Mouse (Mus musculus): ENCODE results near the gene Siglecg. TPM values are rescaled to one million over a fixed set of nuclear protein-coding genes. Genes with fewer than 3 reads are reported as not detected.
A peak's percentile ranks its signal among the peaks of the same experiment; 100 is the strongest.

Siglecg gene
- polyA plus RNA-seq, 1 experiment = 1.6 TPM

- H3K79me2 ChIP-seq (ENCODE audit: control insufficient read depth, insufficient read depth) = no peaks in the 10 kb centered on the region
- TF ChIP-seq MAX (IDR thresholded peaks at IDR 0.05) (no peak), CEBPB (IDR thresholded peaks at IDR 0.05; ENCODE audit: low read depth) (no peak), MYOG (IDR thresholded peaks at IDR 0.05; ENCODE audit: control insufficient read depth, extremely low read depth, insufficient read length) (no peak), USF1 (IDR thresholded peaks at IDR 0.05; ENCODE audit: low read depth) (no peak), MYOD1 (IDR thresholded peaks at IDR 0.05; ENCODE audit: control insufficient read depth, insufficient read length, low read depth) (no peak), CTCF (IDR thresholded peaks at IDR 0.05; ENCODE audit: control insufficient read depth, insufficient read depth, insufficient read length) (no peak), FOSL1 (IDR thresholded peaks at IDR 0.05; ENCODE audit: insufficient read depth, low read length, poor library complexity, severe bottlenecking) (no peak)
- no peaks in the 10 kb centered on the region for H3K79me3 ChIP-seq (ENCODE audit: low read depth)
- H3K4me3 ChIP-seq (ENCODE audit: insufficient read depth, poor library complexity, severe bottlenecking) = no peak overlapping the region
- no peak overlapping the region for H3ac ChIP-seq (ENCODE audit: control insufficient read depth, insufficient read length, low read depth)
- H3K27me3 ChIP-seq (ENCODE audit: control insufficient read depth, insufficient read depth, insufficient read length) = no peaks in the 10 kb centered on the region
- no peaks in the 10 kb centered on the region for H3K36me3 ChIP-seq (ENCODE audit: control insufficient read depth, insufficient read depth)
Measured at GRCm38 (mm10) chr7:43417298-43417697, 9.3 kb downstream of the Siglecg start.

GRCm38 (mm10) chr7:43422995-43423617, 15.1 kb downstream of the Siglecg start:
- no peaks in the 10 kb centered on the region for H3K79me2 ChIP-seq (ENCODE audit: control insufficient read depth, insufficient read depth)
- no peak overlapping the region for H3ac ChIP-seq (ENCODE audit: control insufficient read depth, insufficient read length, low read depth)
- no peak overlapping the region for H3K4me3 ChIP-seq (ENCODE audit: insufficient read depth, poor library complexity, severe bottlenecking)
- H3K79me3 ChIP-seq (ENCODE audit: low read depth) = no peaks in the 10 kb centered on the region
- H3K36me3 ChIP-seq (ENCODE audit: control insufficient read depth, insufficient read depth) = no peaks in the 10 kb centered on the region
- TF ChIP-seq CTCF (IDR thresholded peaks at IDR 0.05; ENCODE audit: control insufficient read depth, insufficient read depth, insufficient read length) (peak; percentile 90), CEBPB (IDR thresholded peaks at IDR 0.05; ENCODE audit: low read depth) (no peak), USF1 (IDR thresholded peaks at IDR 0.05; ENCODE audit: low read depth) (no peak), MYOG (IDR thresholded peaks at IDR 0.05; ENCODE audit: control insufficient read depth, extremely low read depth, insufficient read length) (no peak), MYOD1 (IDR thresholded peaks at IDR 0.05; ENCODE audit: control insufficient read depth, insufficient read length, low read depth) (no peak), FOSL1 (IDR thresholded peaks at IDR 0.05; ENCODE audit: insufficient read depth, low read length, poor library complexity, severe bottlenecking) (no peak), MAX (IDR thresholded peaks at IDR 0.05) (no peak)
- no peaks in the 10 kb centered on the region for H3K27me3 ChIP-seq (ENCODE audit: control insufficient read depth, insufficient read depth, insufficient read length)

- Histone ChIP-seq H3K79me3 (ENCODE audit: low read depth) (no peaks in the 10 kb centered on the region), H3K4me3 (ENCODE audit: insufficient read depth, poor library complexity, severe bottlenecking) (no peak overlapping the region), H3ac (ENCODE audit: control insufficient read depth, insufficient read length, low read depth) (no peak overlapping the region), H3K79me2 (ENCODE audit: control insufficient read depth, insufficient read depth) (no peaks in the 10 kb centered on the region), H3K36me3 (ENCODE audit: control insufficient read depth, insufficient read depth) (no peaks in the 10 kb centered on the region), H3K27me3 (ENCODE audit: control insufficient read depth, insufficient read depth, insufficient read length) (no peaks in the 10 kb centered on the region)
- no peak for TF ChIP-seq MAX (IDR thresholded peaks at IDR 0.05)
- no peak for TF ChIP-seq FOSL1 (IDR thresholded peaks at IDR 0.05; ENCODE audit: insufficient read depth, low read length, poor library complexity, severe bottlenecking)
- no peak for TF ChIP-seq MYOG (IDR thresholded peaks at IDR 0.05; ENCODE audit: control insufficient read depth, extremely low read depth, insufficient read length)
- no peak for TF ChIP-seq USF1 (IDR thresholded peaks at IDR 0.05; ENCODE audit: low read depth)
- no peak for TF ChIP-seq MYOD1 (IDR thresholded peaks at IDR 0.05; ENCODE audit: control insufficient read depth, insufficient read length, low read depth)
- TF ChIP-seq CEBPB (IDR thresholded peaks at IDR 0.05; ENCODE audit: low read depth) = no peak
- TF ChIP-seq CTCF (IDR thresholded peaks at IDR 0.05; ENCODE audit: control insufficient read depth, insufficient read depth, insufficient read length) = no peak
Measured at GRCm38 (mm10) chr7:43423991-43424625, 16.1 kb downstream of the Siglecg start.

- H3K79me2 ChIP-seq (ENCODE audit: control insufficient read depth, insufficient read depth) = no peaks in the 10 kb centered on the region
- no peak within 1 kb of the TSS for H3K4me3 ChIP-seq (ENCODE audit: insufficient read depth, poor library complexity, severe bottlenecking)
- no peaks in the 10 kb centered on the region for H3K36me3 ChIP-seq (ENCODE audit: control insufficient read depth, insufficient read depth)
- H3K27me3 ChIP-seq (ENCODE audit: control insufficient read depth, insufficient read depth, insufficient read length) = no peaks in the 10 kb centered on the region
- H3K79me3 ChIP-seq (ENCODE audit: low read depth) = no peaks in the 10 kb centered on the region
- H3ac ChIP-seq (ENCODE audit: control insufficient read depth, insufficient read length, low read depth) = no peak within 1 kb of the TSS
- TF ChIP-seq CEBPB (IDR thresholded peaks at IDR 0.05; ENCODE audit: low read depth) = no peak
- TF ChIP-seq MAX (IDR thresholded peaks at IDR 0.05) = no peak
- no peak for TF ChIP-seq CTCF (IDR thresholded peaks at IDR 0.05; ENCODE audit: control insufficient read depth, insufficient read depth, insufficient read length)
- TF ChIP-seq MYOG (IDR thresholded peaks at IDR 0.05; ENCODE audit: control insufficient read depth, extremely low read depth, insufficient read length) = no peak
- no peak for TF ChIP-seq MYOD1 (IDR thresholded peaks at IDR 0.05; ENCODE audit: control insufficient read depth, insufficient read length, low read depth)
- TF ChIP-seq FOSL1 (IDR thresholded peaks at IDR 0.05; ENCODE audit: insufficient read depth, low read length, poor library complexity, severe bottlenecking) = no peak
- TF ChIP-seq USF1 (IDR thresholded peaks at IDR 0.05; ENCODE audit: low read depth) = no peak
Measured at GRCm38 (mm10) chr7:43427406-43427805, 19.4 kb downstream of the Siglecg start, which contains the start of gene Lim2. Lim2 (plus strand) TSS chr7:43427670.

- H3K27me3 ChIP-seq (ENCODE audit: control insufficient read depth, insufficient read depth, insufficient read length) = no peaks in the 10 kb centered on the region
- TF ChIP-seq CEBPB (IDR thresholded peaks at IDR 0.05; ENCODE audit: low read depth) (no peak), MYOG (IDR thresholded peaks at IDR 0.05; ENCODE audit: control insufficient read depth, extremely low read depth, insufficient read length) (no peak), USF1 (IDR thresholded peaks at IDR 0.05; ENCODE audit: low read depth) (no peak), MYOD1 (IDR thresholded peaks at IDR 0.05; ENCODE audit: control insufficient read depth, insufficient read length, low read depth) (no peak), CTCF (IDR thresholded peaks at IDR 0.05; ENCODE audit: control insufficient read depth, insufficient read depth, insufficient read length) (no peak), FOSL1 (IDR thresholded peaks at IDR 0.05; ENCODE audit: insufficient read depth, low read length, poor library complexity, severe bottlenecking) (no peak), MAX (IDR thresholded peaks at IDR 0.05) (no peak)
Measured at GRCm38 (mm10) chr7:43429500-43429899, 21.5 kb downstream of the Siglecg start.

More at GRCm38 (mm10) chr7:43429500-43429899, 21.5 kb downstream of the Siglecg start:
- Histone ChIP-seq H3K79me3 (ENCODE audit: low read depth) (no peaks in the 10 kb centered on the region), H3K79me2 (ENCODE audit: control insufficient read depth, insufficient read depth) (no peaks in the 10 kb centered on the region), H3K4me3 (ENCODE audit: insufficient read depth, poor library complexity, severe bottlenecking) (no peak overlapping the region), H3K36me3 (ENCODE audit: control insufficient read depth, insufficient read depth) (no peaks in the 10 kb centered on the region), H3ac (ENCODE audit: control insufficient read depth, insufficient read length, low read depth) (no peak overlapping the region)
